13 mouse cellular contexts compared by ENCODE assay signal in genomic region chr2:163889411-163889810, GRCm38 (mm10). TPM values are rescaled to one million over a fixed set of nuclear protein-coding genes. Genes with fewer than 3 reads are reported as not detected.
DNase-seq lines count a peak whose midpoint lies in the region; ATAC-seq and TF ChIP-seq lines count a peak whose summit lies in the region.
"Had no signal": no experiment of that assay in that cellular context is flagged by ENCODE, and none has a peak within 500 bp of the region (broad histone marks: within the 10 kb centered on the region; RNA-seq: fewer than 3 reads in every experiment).

No protein-coding gene starts in this region.

- H3K36me3 ChIP-seq in liver, postnatal 0 days (replicated peaks; ENCODE audit: insufficient read depth, low read length), result no peaks in the 10 kb centered on the region

- ATAC-seq in common myeloid progenitor, adult 5-6 weeks (replicated peaks; ENCODE audit: low read depth, poor library complexity, severe bottlenecking), result 0 out of 2 replicates have a peak, but pooled peaks have one; percentile 29
- ATAC-seq in liver, postnatal 0 days, result no peak

- H3K27me3 ChIP-seq in liver, postnatal 0 days (ENCODE audit: insufficient read depth, low read length), result no peaks in the 10 kb centered on the region

- H3K4me3 ChIP-seq in lung, adult 2 months (replicated peaks; ENCODE audit: extremely low read depth, low read depth, low read length), result no peak overlapping the region
- no peak overlapping the region for H3K4me3 ChIP-seq in liver, postnatal 0 days (ENCODE audit: low read depth, low read length)
- H3K4me3 ChIP-seq: heart, adult 2 months had no signal

- H3K9me3 ChIP-seq in liver, postnatal 0 days (ENCODE audit: low read length), result no peaks in the 10 kb centered on the region

- H3K4me2 ChIP-seq in liver, postnatal 0 days (ENCODE audit: low read depth, low read length), result no peak overlapping the region

- no peak overlapping the region for H3K9ac ChIP-seq in liver, postnatal 0 days (replicated peaks)

- intact Hi-C loops in gastrocnemius, postnatal 14 days (cut with DNase I; ENCODE audit: low total_unique reads), result no loop called here

- H3K4me1 ChIP-seq in lung, adult 2 months (ENCODE audit: control insufficient read depth, insufficient read depth, low read length), result no peaks in the 10 kb centered on the region
- no peaks in the 10 kb centered on the region for H3K4me1 ChIP-seq in liver, postnatal 0 days (ENCODE audit: insufficient read depth)

- TF ChIP-seq CTCF in lung, adult 2 months (IDR thresholded peaks at IDR 0.05; ENCODE audit: insufficient read depth, low read length), result no peak
- no peak for TF ChIP-seq CTCF in liver, postnatal 0 days (IDR thresholded peaks at IDR 0.05; ENCODE audit: low read depth)

- TF ChIP-seq EP300 in liver, postnatal 0 days (IDR thresholded peaks at IDR 0.05; ENCODE audit: low read depth), result no peak

- no peak for TF ChIP-seq POLR2A in lung, adult 2 months (IDR thresholded peaks at IDR 0.05; ENCODE audit: borderline replicate concordance, extremely low read depth, low read depth, low read length)

- 27% methylated on average over 6 of the region's 6 CpGs for WGBS in lung, adult 2 months
- WGBS in liver, postnatal 0 days (ENCODE audit: insufficient replicate concordance), result 19% methylated on average over 6 of the region's 6 CpGs

- no peak overlapping the region for H3K27ac ChIP-seq in liver, postnatal 0 days (ENCODE audit: low read depth)
- H3K27ac ChIP-seq: heart, adult 2 months had no signal

- DNase-seq in adrenal gland, postnatal 10 days, result peak; percentile 70
- no peak for DNase-seq in adrenal gland, adult 2 months
- peak; percentile 20 for DNase-seq in lung, postnatal 14 days
- DNase-seq in lung, adult 2 months, result no peak
- peak; percentile 43 for DNase-seq in liver, postnatal 0 days
- DNase-seq in MN1 (ENCODE audit: low spot score), result no peak
- no peak for DNase-seq in gastrocnemius, postnatal 14 days

RNA-seq across cellular contexts. Expression of gene Rims4, which starts 29.1 kb away (rescaled TPM):
- 10 to 100 TPM; 57.7 to 63.4 TPM for total RNA-seq in adrenal gland, postnatal 10 days (2021)
- total RNA-seq in adrenal gland, adult 2 months (2021), result 100 to 1,000 TPM in 1 of 2 experiments, 10 to 100 TPM in 1; 89.5 to 154 TPM
- polyA plus RNA-seq in adrenal gland, adult 2 months (2012; rRNA removed), result 36.4 and 60.2 TPM in 2 replicates
- polyA plus RNA-seq in lung, adult 2 months (2012; rRNA removed), result 0.11 and 0.19 TPM in 2 replicates
- total RNA-seq in common myeloid progenitor, adult 5-6 weeks (2017), result not detected in 2 replicates
- 1.1 and 1.4 TPM in 2 replicates for polyA plus RNA-seq in liver, postnatal 0 days (2015; fragmentation: Nextera tagmentation; extraction: Ambion mirVana)
- under 1 TPM; 0.60 to 0.62 TPM for total RNA-seq in gastrocnemius, postnatal 14 days (2021)
- total RNA-seq: neutrophil, adult 5-6 weeks had no signal

RNA-seq across cellular contexts. Expression of gene Kcnk15, which starts 36.0 kb away (rescaled TPM):
- not detected for total RNA-seq in adrenal gland, postnatal 10 days (2021)
- not detected for total RNA-seq in adrenal gland, adult 2 months (2021)
- 0.19 TPM in 1 of 2 replicates, not detected in the other for polyA plus RNA-seq in adrenal gland, adult 2 months (2012; rRNA removed)
- polyA plus RNA-seq in lung, adult 2 months (2012; rRNA removed), result not detected in 2 replicates
- total RNA-seq in common myeloid progenitor, adult 5-6 weeks (2017), result not detected in 2 replicates
- not detected in 2 replicates for polyA plus RNA-seq in liver, postnatal 0 days (2015; fragmentation: Nextera tagmentation; extraction: Ambion mirVana)
- total RNA-seq in gastrocnemius, postnatal 14 days (2021), result not detected
- total RNA-seq: heart, adult 2 months; neutrophil, adult 5-6 weeks had no signal
- polyA plus RNA-seq: heart, adult 2 months; large intestine, adult 2 months; lung, embryonic 16.5 days; stomach, embryonic 16.5 days had no signal

Comparison
In these comparisons a context has a peak if more than half of its experiments do, and no peak if none do; other contexts are left out.
1. DNase-seq: peak in adrenal gland, postnatal 10 days (single experiment), lung, postnatal 14 days (single experiment) and liver, postnatal 0 days (single experiment); none in adrenal gland, adult 2 months (single experiment), lung, adult 2 months (single experiment), MN1 (single experiment) and gastrocnemius, postnatal 14 days (single experiment).
2. RNA of gene Rims4, which starts 29.1 kb away (total RNA-seq): 89.5 to 154 TPM in adrenal gland, adult 2 months and 57.7 to 63.4 TPM in adrenal gland, postnatal 10 days; 0.60 to 0.62 TPM in gastrocnemius, postnatal 14 days and not detected in common myeloid progenitor, adult 5-6 weeks; every median in the first group is over 10 times any median in the second.